Mouse (Mus musculus) heart, adult 10 weeks (tissue): Measurements from ENCODE around the gene Sgo1. TPM values are rescaled to one million over a fixed set of nuclear protein-coding genes. Genes with fewer than 3 reads are reported as not detected.

Experiments used
- polyA plus RNA-seq: library from polyadenylated mRNA; stranded (reverse); fragments of 350-450 nt; fragmentation: Illumina TruSeq; extraction: RNeasy Lipid Tissue Mini Kit (QIAGEN cat#74804); gene quantifications from one replicate; pipeline ENCODE4 v1.2.3, GENCODE M21; 2014; ENCODE audit warnings: low read depth, low replicate concordance

Gene Sgo1
- 0.10 TPM for polyA plus RNA-seq

DNA sequence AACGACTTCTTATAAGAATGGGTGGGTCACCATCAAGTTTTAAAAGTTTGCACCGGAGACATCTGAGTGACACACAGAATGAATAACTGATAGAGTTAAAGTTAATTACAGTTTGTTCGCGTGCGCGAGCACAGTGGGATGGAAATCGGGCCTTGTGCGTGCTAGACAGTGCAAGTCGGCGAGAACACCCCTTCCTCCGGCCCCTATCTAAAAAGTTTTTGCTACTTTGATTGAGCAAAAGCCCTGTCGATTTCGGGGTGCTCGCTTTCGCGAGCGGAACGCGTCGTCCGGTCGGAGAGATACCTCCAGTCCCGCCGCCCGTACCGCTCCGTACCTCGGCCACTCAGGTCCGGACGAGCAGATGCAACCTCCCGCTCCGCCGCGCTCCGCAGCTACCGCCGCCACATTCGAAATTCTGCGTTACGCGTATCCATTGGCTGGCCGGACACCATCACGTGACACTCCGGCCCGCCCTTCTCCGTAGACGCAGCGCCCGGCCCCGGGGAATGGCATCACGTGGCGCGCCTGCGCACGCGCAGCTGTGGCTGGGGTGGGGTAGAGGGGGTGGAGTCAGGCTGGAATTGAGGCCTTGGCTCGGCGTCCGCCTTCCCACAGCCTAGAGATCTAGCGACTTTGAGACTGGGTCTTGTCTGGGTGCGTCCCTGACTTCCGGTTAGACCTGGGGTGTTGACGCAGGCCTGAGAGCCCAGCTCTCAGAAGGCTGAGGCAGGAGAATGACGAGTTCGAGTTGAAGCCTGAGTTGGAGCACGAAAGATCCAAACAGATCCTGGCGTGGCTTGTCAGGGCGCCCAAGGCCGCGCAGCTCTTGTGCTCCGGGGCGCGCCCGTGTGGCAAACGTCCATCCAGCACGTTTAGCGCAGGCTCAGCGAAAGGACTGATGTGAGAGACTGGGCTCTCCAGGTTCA is at the start of gene Sgo1:
Gene Sgo1 (minus strand): TSS at position 457 of the 926 bp plus-strand sequence.

Other genes starting within 250 kb of the Sgo1 start
- gene Efhb, start 226.0 kb downstream of the Sgo1 start, polyA plus RNA-seq, result 0.16 TPM
- gene Rab5a, start 210.1 kb downstream of the Sgo1 start, polyA plus RNA-seq, result 59.2 TPM
- not detected for gene Pp2d1, start 149.9 kb downstream of the Sgo1 start, polyA plus RNA-seq
- gene Kat2b, start 122.5 kb downstream of the Sgo1 start, polyA plus RNA-seq, result 64.1 TPM
- not detected for gene Sult1c2, start 157.0 kb upstream of the Sgo1 start, polyA plus RNA-seq